Mouse (Mus musculus) monocyte, adult 2 months (primary cell): ENCODE data around the gene Ak8.
A peak's percentile ranks its signal among the peaks of the same experiment; 100 is the strongest.

Experiments
- DNase-seq, 2 experiments: peaks; one replicate each; pipeline ENCODE4 v3.0.0; 2022; ENCODE audit warnings: low spot score in 2 of 2, low read depth in 1 of 2

The Ak8 gene

GRCm38 (mm10) chr2:28699361-28700335 lies at the start of gene Ak8, which contains the start of gene Spaca9:
Gene Ak8, plus strand, starts transcription at chr2:28700164.
Gene Spaca9, minus strand, starts transcription at chr2:28699727.
- DNase-seq, result peak; percentile 57 to 62

- no peak for DNase-seq
Observed at GRCm38 (mm10) chr2:28650526-28650925, 49.4 kb upstream of the Ak8 start.

- DNase-seq, result no peak
Observed at GRCm38 (mm10) chr2:28653351-28653750, 46.6 kb upstream of the Ak8 start.

GRCm38 (mm10) chr2:28654295-28654694 lies 45.7 kb upstream of the Ak8 start:
- peak in 1 of 2 experiments; percentile 16 for DNase-seq

DNA sequence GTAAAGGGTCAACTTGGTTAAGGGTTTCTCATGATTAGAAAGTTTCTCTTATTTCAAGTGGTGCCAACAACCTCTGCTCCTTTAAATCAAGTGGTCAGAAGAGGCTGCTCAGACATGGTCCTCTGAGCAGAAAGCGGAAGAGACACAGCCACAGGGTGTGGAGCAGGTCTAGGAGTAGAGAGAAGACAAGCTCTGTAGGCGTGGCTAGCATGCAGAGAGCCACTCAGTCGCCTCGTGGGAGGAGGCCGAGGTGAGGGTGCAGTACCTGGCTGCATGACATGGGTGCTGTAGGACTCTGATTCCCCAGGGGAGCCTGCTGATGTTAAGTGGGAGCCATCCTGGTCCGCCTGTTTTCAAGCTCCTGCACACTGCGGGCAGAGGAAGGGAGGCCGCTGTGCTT lies 43.7 kb upstream of the Ak8 start:
- DNase-seq, result no peak

- DNase-seq, result no peak
Observed at GRCm38 (mm10) chr2:28662891-28663290, 37.1 kb upstream of the Ak8 start.

GRCm38 (mm10) chr2:28665818-28666217 lies 34.1 kb upstream of the Ak8 start:
- DNase-seq, result no peak

DNA sequence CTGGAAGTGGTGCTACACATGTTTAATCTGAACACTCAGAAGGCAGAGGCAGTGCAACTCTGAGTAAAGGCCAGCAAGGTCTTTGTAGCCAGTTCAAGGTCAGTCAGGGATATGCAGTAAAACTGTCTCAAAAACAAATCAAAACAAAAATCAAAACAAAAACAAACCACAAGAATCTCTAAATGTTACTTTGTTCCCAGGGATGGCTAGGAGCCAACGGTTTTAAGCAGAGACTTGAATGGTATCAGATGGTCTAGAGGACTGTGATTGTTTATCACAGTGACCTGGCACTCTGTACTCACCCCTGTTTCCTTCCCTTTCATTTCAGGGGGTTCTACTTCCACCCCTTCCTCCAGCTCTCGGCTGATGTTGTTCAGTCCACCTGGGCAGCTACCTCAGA lies 28.5 kb upstream of the Ak8 start:
- DNase-seq, result no peak

- no peak for DNase-seq
Observed at GRCm38 (mm10) chr2:28676005-28676404, 24.0 kb upstream of the Ak8 start.

- no peak for DNase-seq
Observed at GRCm38 (mm10) chr2:28680710-28681109, 19.3 kb upstream of the Ak8 start.

DNA sequence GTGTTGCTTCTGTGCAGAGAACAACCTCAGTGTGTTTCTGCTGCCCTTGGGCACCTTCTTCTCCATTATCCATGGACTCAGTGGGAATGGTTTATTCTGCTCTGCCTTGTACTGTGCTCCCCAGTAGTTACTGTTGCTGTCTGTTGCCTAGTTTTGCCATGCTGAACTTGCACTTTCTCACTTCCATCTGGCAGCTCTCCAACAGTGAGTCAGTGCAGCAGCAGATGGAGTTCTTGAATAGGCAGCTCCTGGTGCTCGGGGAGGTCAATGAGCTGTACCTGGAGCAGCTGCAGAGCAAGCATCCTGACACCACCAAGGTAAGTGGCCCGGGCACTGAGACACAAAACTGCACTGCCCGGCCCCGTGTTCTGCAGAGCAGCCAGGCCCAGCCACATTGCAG lies 18.2 kb upstream of the Ak8 start:
- no peak for DNase-seq

- no peak for DNase-seq
Observed at GRCm38 (mm10) chr2:28685895-28686294, 14.1 kb upstream of the Ak8 start.

DNA sequence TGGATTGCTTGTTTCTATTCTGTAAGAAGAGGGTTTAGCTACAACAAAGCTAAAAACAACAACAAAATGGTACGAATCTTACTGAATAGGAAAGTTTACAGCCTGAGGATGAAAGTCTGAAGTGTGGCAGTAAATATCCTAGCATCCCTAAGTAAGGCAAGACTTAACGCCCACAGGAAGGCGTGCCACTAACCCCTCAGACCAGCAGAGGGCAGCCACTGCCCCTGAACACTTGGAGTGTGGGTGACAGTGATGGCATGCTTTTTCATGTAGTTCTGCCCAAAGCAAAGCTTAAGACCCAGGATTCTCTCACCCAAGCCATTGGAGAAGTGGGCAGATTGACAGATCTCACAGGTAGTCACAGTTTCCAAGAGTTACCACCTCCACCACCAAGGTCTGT lies 11.5 kb upstream of the Ak8 start:
- DNase-seq, result no peak

GRCm38 (mm10) chr2:28692692-28693091 lies 7.3 kb upstream of the Ak8 start:
- DNase-seq, result no peak

GRCm38 (mm10) chr2:28698566-28698965 lies 1.4 kb upstream of the Ak8 start:
- DNase-seq, result peak; percentile 49 to 56

DNA sequence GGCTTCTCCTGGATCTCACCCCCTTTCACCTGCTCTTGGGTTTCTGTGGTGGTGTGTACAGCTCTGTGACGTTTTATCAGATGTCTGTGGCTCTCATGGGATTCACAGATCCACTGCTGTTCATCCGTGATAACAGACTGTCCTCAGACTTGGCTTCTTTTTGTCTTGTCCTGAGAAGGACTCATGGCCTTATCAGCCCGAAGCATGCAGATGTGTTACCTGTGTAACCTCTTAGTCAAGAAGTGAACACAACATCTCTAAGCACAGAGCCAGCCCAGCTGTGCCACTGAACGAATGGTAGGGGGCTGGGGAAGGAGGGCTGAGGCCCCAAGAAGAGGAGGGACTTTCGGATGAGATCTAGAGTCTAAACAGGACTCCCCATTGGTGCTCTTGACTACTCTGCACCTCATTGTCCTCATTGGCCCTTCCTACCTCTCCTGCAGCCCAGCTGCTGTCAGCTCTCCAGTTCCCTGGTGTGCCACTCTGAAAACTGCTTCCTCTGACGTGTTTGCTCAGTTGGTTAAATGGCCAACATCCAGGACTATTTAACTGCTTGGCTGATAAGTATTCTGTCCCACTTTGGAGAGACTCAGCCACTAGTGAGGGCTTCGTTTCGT lies 1.8 kb downstream of the Ak8 start:
- DNase-seq, result no peak

DNA sequence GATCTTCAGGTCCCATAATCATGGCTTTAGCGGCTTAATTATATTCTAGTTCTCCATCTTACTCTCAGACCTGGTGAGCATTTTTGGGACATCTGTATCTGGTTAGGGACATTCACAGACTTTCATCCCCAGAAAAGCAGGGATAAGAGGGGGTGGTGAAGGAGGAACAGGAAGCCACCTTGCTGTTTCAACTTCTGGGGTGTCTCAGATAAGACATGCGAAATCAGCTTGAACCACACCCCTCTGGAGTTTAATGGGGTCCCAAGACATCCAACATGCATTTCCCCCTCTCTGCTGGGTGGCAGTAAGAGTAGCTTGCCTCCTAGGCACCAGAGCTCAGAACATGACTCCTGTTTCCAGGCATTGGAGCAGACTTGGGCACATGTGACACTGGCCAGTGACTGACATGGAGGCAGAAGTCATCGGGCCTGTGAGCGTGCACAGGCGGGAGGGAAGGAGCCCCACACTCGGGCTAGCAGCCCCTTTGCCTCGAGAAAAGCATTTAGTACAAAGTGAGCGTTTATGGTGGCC lies 6.2 kb downstream of the Ak8 start:
- DNase-seq, result no peak

- peak in 1 of 2 experiments; percentile 18 for DNase-seq
Observed at GRCm38 (mm10) chr2:28706787-28707186, 6.8 kb downstream of the Ak8 start.

- no peak for DNase-seq
Observed at GRCm38 (mm10) chr2:28713036-28713435, 13.1 kb downstream of the Ak8 start.

GRCm38 (mm10) chr2:28722419-28722818 lies 22.5 kb downstream of the Ak8 start:
- no peak for DNase-seq

GRCm38 (mm10) chr2:28723912-28724311 lies 23.9 kb downstream of the Ak8 start:
- no peak for DNase-seq

DNA sequence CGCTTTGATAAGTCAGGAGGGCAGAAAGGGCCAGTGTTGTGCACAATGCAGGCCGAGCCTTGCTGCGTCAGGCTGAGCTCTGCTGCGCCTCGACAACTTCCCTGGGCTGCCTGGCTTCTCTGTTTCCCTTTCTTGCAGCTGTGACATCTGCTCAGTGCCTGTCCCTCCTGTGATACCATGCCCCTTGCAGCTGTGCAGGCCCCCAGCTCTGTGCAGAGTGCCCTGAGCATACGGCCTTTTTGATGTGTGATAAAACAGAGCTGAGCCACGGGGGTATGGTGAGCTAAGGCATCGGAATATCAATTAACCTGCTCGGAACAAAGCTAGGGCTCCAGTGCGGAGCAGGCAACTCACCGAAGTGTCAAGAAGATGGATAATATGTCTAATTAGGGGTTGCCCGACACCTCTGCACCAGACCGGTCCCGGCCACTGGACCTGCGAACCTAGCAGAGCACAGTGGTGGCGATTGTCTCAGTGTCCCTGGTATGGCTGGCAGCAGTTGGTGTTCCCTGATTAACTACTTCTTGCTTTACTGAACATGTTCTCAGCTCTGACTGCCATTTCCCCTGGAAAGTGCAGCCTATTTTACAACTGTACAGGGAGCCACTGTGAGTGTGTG lies 27.9 kb downstream of the Ak8 start:
- DNase-seq, result no peak
